Mouse (Mus musculus) forebrain, postnatal 0 days (tissue): ENCODE data around the gene Casc3. TPM values are rescaled to one million over a fixed set of nuclear protein-coding genes. Genes with fewer than 3 reads are reported as not detected.

ENCODE experiments used
- ATAC-seq: fragments of 200-750 bp; cut with Nextera tagmentation; 2 replicates; pipeline ENCODE4 v1.8.0; 2017; ENCODE audit warnings: mild to moderate bottlenecking, moderate library complexity
- DNase-seq: peaks from one replicate; pipeline ENCODE4 v3.0.0-alpha.2; 2015
- H3K27ac ChIP-seq: fragments of 300-500 bp; sonication (generic); 2 replicates; pipeline ENCODE4 v1.5.1; 2014; ENCODE audit warnings: low read depth, mild to moderate bottlenecking, antibody characterized with exemption, low read length, moderate library complexity, mixed read lengths
- H3K27me3 ChIP-seq: fragments of 300-500 bp; sonication (generic); 2 replicates; pipeline ENCODE4 v1.6.1; 2014; ENCODE audit warnings: mild to moderate bottlenecking, low read length, mixed read lengths; ENCODE audit not compliant: insufficient read depth
- H3K36me3 ChIP-seq: fragments of 300-500 bp; sonication (generic); 2 replicates; pipeline ENCODE4 v1.6.1; 2014; ENCODE audit warnings: mild to moderate bottlenecking, moderate library complexity; ENCODE audit not compliant: insufficient read depth
- H3K4me1 ChIP-seq: fragments of 300-500 bp; sonication (generic); 2 replicates; pipeline ENCODE4 v1.6.1; 2014; ENCODE audit warnings: antibody characterized with exemption; ENCODE audit not compliant: insufficient read depth
- H3K4me2 ChIP-seq: fragments of 300-500 bp; sonication (generic); 2 replicates; pipeline ENCODE4 v1.6.1; 2014; ENCODE audit warnings: low read depth, mild to moderate bottlenecking, moderate library complexity
- H3K4me3 ChIP-seq: fragments of 300-500 bp; sonication (generic); 2 replicates; pipeline ENCODE4 v1.5.1; 2014; ENCODE audit warnings: low read depth, low read length, mixed read lengths
- H3K9ac ChIP-seq: fragments of 300-500 bp; sonication (generic); 2 replicates; pipeline ENCODE4 v1.6.1; 2014; ENCODE audit warnings: mild to moderate bottlenecking
- H3K9me3 ChIP-seq: fragments of 300-500 bp; sonication (generic); 2 replicates; pipeline ENCODE4 v1.6.1; 2016; ENCODE audit warnings: low read length
- CTCF ChIP-seq: sonication (generic); IDR thresholded peaks from 2 replicates; pipeline ENCODE4 v1.5.1; 2016; ENCODE audit warnings: antibody characterized with exemption, control low read depth, low read depth
- WGBS: fragments of 180-500 bp; shearing (Covaris S2); extraction: QIAGEN DNeasy Blood & Tissue Kit; methylation state at CpG from one replicate; pipeline ENCODE4 v1.1.7; 2014; 5-methylcytosine and 5-hydroxymethylcytosine counted together
- polyA plus RNA-seq: library from polyadenylated mRNA; unstranded; fragments of >200 nt; fragmentation: Nextera tagmentation; extraction: Ambion mirVana; gene quantifications from 2 replicates; pipeline ENCODE4 v1.2.1, GENCODE M21; 2015
- total RNA-seq: library from RNA; depleted of rRNA; stranded (reverse); fragments of >200 nt; gene quantifications from 2 replicates; pipeline ENCODE4 v1.2.3, GENCODE M21; 2014

The Casc3 gene
- total and polyA plus RNA-seq, 2 experiments from 2014 or later: 27.2 to 37.4 TPM

DNA sequence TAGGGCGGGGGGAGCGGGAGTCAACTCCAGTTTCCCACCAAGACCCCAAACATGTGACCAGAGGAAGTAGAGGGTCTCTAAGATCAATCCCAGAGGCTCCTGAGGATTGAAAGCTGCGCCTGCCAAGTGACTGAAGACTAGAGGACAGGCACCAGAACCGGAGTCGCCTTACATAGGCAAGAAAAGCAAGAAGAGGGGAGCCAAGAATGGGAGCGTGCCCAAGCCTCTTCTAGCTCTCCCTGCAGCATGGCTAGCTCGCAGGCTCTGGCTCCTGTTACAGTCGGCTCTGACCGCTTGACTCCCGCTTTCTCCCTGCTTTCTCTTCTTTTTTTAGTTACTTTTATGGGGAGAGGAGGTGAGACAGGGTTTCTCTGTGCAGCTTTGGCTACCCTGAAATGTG, 19.5 kb upstream of the Casc3 start:
- no peaks in the 10 kb centered on the region for H3K27me3 ChIP-seq
- H3K4me1 ChIP-seq: peaks cover 31% of the 10 kb centered on the region
- H3K4me2 ChIP-seq: 0 out of 2 replicates have a peak overlapping the region, but pooled peaks have one; percentile 3
- TF ChIP-seq CTCF: no peak
- ATAC-seq (no peak), DNase-seq (no peak)
- no peaks in the 10 kb centered on the region for H3K36me3 ChIP-seq
- no peak overlapping the region for H3K4me3 ChIP-seq
- 57% methylated on average over 10 of the region's 10 CpGs for WGBS
- H3K27ac ChIP-seq: peak overlapping the region; percentile 59
- no peaks in the 10 kb centered on the region for H3K9me3 ChIP-seq
- 0 out of 2 replicates have a peak overlapping the region, but pooled peaks have one; percentile 22 for H3K9ac ChIP-seq

DNA sequence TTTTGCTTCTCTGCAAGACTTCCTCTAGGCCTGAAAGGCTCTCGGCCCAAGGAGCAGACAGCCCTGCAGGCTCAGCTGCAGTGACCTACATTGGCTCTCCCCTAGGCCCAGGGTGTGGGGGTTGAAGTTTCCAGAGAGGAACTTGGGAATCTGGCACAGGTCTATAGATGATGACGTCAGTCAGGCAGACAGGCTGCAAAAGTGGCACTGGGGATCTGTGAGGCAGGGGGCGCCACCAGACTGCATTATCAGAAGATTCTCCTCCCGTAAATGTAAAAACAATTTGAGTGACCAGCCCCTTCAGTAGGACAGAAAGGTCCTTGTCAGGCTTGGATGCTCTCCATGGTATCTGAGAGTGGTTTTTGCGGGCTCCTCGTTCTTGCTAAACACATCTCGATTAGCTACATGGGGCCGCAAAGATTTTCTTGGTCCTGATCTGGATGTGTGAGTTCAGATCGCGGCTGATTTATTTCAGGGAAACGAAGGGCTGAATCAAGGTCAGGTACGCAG, 18.9 kb upstream of the Casc3 start:
- Histone ChIP-seq H3K4me3 (peak overlapping the region; percentile 3), H3K4me2 (peak overlapping the region; percentile 41), H3K27ac (peak overlapping the region; percentile 83), H3K9me3 (no peaks in the 10 kb centered on the region), H3K9ac (peak overlapping the region; percentile 37), H3K4me1 (peaks cover 31% of the 10 kb centered on the region), H3K27me3 (no peaks in the 10 kb centered on the region), H3K36me3 (no peaks in the 10 kb centered on the region)
- DNase-seq (peak; percentile 82), ATAC-seq (peak; percentile 19; the same call in 1 of the 2 replicates)
- TF ChIP-seq CTCF: peak; percentile 76
- WGBS: 7% methylated on average over 12 of the region's 12 CpGs

DNA sequence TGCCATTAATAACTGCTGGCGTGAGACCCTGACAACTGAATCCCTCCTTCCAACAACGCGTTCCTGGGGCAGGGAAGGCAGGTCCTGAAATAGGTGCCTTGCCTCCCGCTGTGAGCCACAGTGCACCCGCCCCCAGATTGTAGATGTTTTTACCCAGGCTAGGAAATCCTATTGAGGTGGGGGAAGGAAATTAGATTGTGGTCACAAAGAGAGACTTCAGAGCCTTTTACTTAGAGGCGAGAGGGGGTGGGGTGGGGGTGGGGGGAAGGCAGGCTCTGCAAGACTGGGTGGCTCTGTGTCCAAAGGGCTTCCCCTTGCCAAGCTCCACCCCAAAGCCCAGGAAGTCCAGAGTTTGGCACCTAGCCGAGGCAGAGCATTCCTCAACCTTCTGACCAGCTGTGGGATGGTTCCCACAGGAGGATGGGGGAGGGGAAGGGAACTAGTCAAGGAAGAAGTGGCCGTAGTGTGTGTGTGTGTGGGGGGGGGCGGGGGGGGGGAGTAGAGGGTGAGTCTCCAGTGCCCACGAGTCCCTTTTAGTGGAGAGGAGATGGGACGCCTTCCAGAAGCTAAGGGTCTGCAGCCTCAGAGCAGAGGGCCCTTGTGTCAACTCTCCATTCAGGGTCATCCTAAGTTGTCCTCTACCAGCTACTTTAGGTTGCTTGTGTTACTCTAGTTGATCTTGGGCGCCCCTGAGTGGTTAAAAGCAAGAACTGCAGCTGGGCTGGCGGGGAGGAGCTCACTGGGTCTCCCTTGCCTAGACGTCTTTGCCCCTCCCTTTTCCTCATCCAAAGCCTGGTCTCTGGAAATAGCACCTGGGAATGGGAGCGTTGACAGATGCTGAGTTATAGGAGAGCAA, 18.1 kb upstream of the Casc3 start:
- peak overlapping the region; percentile 3 for H3K4me3 ChIP-seq
- WGBS: 2% methylated on average over 15 of the region's 15 CpGs
- peaks cover 29% of the 10 kb centered on the region for H3K4me1 ChIP-seq

GRCm38 (mm10) chr11:98787229-98787628, 17.5 kb upstream of the Casc3 start:
- WGBS: 39% methylated on average over 7 of the region's 7 CpGs
- peaks cover 22% of the 10 kb centered on the region for H3K4me1 ChIP-seq
- no peak overlapping the region for H3K27ac ChIP-seq

More for the DNA sequence above, 18.1 kb upstream of the Casc3 start:
- Histone ChIP-seq H3K4me2 (peak overlapping the region; percentile 41), H3K27ac (peak overlapping the region; percentile 83), H3K27me3 (no peaks in the 10 kb centered on the region), H3K9me3 (no peaks in the 10 kb centered on the region), H3K9ac (peak overlapping the region; percentile 37), H3K36me3 (no peaks in the 10 kb centered on the region)
- TF ChIP-seq CTCF: peak; percentile 88
- ATAC-seq (peak; percentile 38), DNase-seq (peak; percentile 96)

DNA sequence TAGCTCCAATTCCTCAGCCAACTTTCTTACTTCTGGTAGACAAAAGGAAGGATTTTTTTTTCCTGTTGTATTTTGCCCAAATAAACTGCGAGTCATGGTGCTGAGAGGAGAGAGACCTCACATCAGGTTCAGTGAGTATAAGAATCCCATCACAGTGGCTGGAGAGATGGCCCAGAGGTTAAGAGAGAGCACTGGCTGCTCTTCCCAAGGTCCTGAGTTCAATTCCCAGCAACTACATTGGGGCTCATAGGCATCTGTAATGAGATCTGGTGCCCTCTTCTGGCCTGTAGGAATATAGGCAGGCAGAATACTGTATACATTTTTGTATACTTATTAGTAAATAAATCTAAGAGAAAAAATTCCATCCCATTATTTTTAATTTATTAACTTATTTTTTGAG, 17.0 kb upstream of the Casc3 start:
- H3K4me1 ChIP-seq: peaks cover 18% of the 10 kb centered on the region
- DNase-seq: peak; percentile 31
- no peak overlapping the region for H3K9ac ChIP-seq
- no peak for ATAC-seq
- H3K4me2 ChIP-seq: no peak overlapping the region
- no peaks in the 10 kb centered on the region for H3K27me3 ChIP-seq
- peak; percentile 59 for TF ChIP-seq CTCF
- H3K36me3 ChIP-seq: no peaks in the 10 kb centered on the region
- no peaks in the 10 kb centered on the region for H3K9me3 ChIP-seq
- H3K4me3 ChIP-seq: no peak overlapping the region
- 84% methylated on average over 1 of the region's 1 CpGs for WGBS
- H3K27ac ChIP-seq: no peak overlapping the region

More at GRCm38 (mm10) chr11:98787229-98787628, 17.5 kb upstream of the Casc3 start:
- DNase-seq (no peak), ATAC-seq (no peak)
- Histone ChIP-seq H3K9ac (no peak overlapping the region), H3K27me3 (no peaks in the 10 kb centered on the region), H3K4me3 (no peak overlapping the region), H3K9me3 (no peaks in the 10 kb centered on the region), H3K4me2 (peak overlapping the region; percentile 41), H3K36me3 (no peaks in the 10 kb centered on the region)
- no peak for TF ChIP-seq CTCF

DNA sequence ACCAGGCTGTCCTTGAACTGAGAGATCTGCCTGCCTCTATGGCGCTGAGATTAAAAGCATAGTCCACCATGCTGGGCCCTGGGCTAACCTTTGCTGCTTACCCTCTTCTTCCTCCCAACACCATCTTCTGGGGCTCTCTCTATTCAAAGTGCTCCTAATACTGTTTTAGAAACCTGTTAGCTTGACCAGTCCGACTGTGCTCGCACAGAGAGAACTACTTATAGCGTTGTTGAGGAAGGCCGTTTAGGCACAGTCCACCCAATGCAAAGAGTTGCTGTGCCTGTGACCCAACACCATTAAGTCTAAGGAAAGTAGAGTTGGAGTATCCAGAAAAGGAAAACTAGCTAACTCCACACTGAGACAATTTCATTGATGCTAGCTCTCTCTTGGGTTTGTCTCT, 16.6 kb upstream of the Casc3 start:
- no peak for ATAC-seq
- no peaks in the 10 kb centered on the region for H3K27me3 ChIP-seq
- DNase-seq: no peak
- 0 out of 2 replicates have a peak overlapping the region, but pooled peaks have one; percentile 98 for H3K4me2 ChIP-seq
- WGBS: 89% methylated on average over 5 of the region's 5 CpGs
- 0 out of 2 replicates have a peak overlapping the region, but pooled peaks have one; percentile 64 for H3K27ac ChIP-seq
- H3K9ac ChIP-seq: 0 out of 2 replicates have a peak overlapping the region, but pooled peaks have one; percentile 25
- H3K4me1 ChIP-seq: peaks cover 13% of the 10 kb centered on the region
- no peak overlapping the region for H3K4me3 ChIP-seq
- TF ChIP-seq CTCF: no peak
- H3K36me3 ChIP-seq: no peaks in the 10 kb centered on the region
- H3K9me3 ChIP-seq: no peaks in the 10 kb centered on the region
